Mouse (Mus musculus) bone marrow, adult 2 months (tissue): ENCODE results near the gene 0610037L13Rik.

Source experiments
- CTCF ChIP-seq: fragments of 200-500 bp; IDR thresholded peaks from 2 replicates; pipeline ENCODE4 v1.5.1; 2011; ENCODE audit warnings: low read length, control low read depth; ENCODE audit not compliant: control insufficient read depth, insufficient read depth
- POLR2A ChIP-seq: fragments of 200-500 bp; IDR thresholded peaks from 2 replicates; pipeline ENCODE4 v1.6.1; 2011; ENCODE audit warnings: low read depth, mild to moderate bottlenecking, control low read depth, low read length, borderline replicate concordance; ENCODE audit not compliant: control insufficient read depth

- TF ChIP-seq POLR2A (no peak), CTCF (no peak)
Measured at GRCm38 (mm10) chr4:107938124-107938523, 48.5 kb downstream of the 0610037L13Rik start.
